Mouse (Mus musculus): Measurements from ENCODE around the gene Xndc1.

GRCm38 (mm10) chr7:102116579-102117331 lies 51.4 kb downstream of the Xndc1 start, which contains the start of gene Chrna10:
- TF ChIP-seq POLR2A (IDR thresholded peaks at IDR 0.05; ENCODE audit: low read depth, low read length) (no peak), CTCF (IDR thresholded peaks at IDR 0.05; ENCODE audit: extremely low read depth, insufficient read depth, insufficient read length, insufficient replicate concordance) (no peak)
